Mouse (Mus musculus) G1E (cell line): ENCODE measurements around the gene Sapcd2.

Experiments
- CTCF ChIP-seq: IDR thresholded peaks from 2 replicates; pipeline ENCODE4 v1.5.1; 2012; ENCODE audit warnings: low read depth, low read length, inconsistent platforms, mixed read lengths
- GATA1 ChIP-seq: IDR thresholded peaks from 2 replicates; pipeline ENCODE4 v1.6.1; 2012; ENCODE audit warnings: borderline replicate concordance, low read length, inconsistent platforms, mixed read lengths
- GATA2 ChIP-seq: IDR thresholded peaks from 2 replicates; pipeline ENCODE4 v1.6.1; 2012; ENCODE audit warnings: low read depth, low read length, inconsistent platforms, borderline replicate concordance
- POLR2AphosphoS5 ChIP-seq: IDR thresholded peaks from 2 replicates; pipeline ENCODE4 v1.6.1; 2012; ENCODE audit warnings: low read depth, low read length, inconsistent platforms; ENCODE audit not compliant: insufficient replicate concordance
- TAL1 ChIP-seq: conservative IDR thresholded peaks from 2 replicates; pipeline ENCODE4 v1.6.1; 2012; ENCODE audit warnings: low read depth, low read length, inconsistent platforms, mixed read lengths

- TF ChIP-seq TAL1 (no peak), POLR2AphosphoS5 (no peak), CTCF (no peak), GATA1 (no peak), GATA2 (no peak)
Observed at GRCm38 (mm10) chr2:25348162-25348561, 24.0 kb upstream of the Sapcd2 start.
